Mouse (Mus musculus): Measurements from ENCODE around the gene Serpine1. TPM values are rescaled to one million over a fixed set of nuclear protein-coding genes. Genes with fewer than 3 reads are reported as not detected.
A peak's percentile ranks its signal among the peaks of the same experiment; 100 is the strongest.

The Serpine1 gene
- polyA plus RNA-seq, 1 experiment from 2014 or later, result 0.51 TPM

- WGBS, result 77% methylated on average over 9 of the region's 9 CpGs
- Histone ChIP-seq H3K36me3 (no peaks in the 10 kb centered on the region), H3K27ac (replicated peaks) (no peak overlapping the region), H3K27me3 (no peaks in the 10 kb centered on the region), H3K4me1 (0 out of 2 replicates have a peak, but pooled peaks cover 7% of the 10 kb centered on the region), H3K4me2 (replicated peaks) (no peak overlapping the region), H3K9me3 (replicated peaks) (no peaks in the 10 kb centered on the region), H3K9ac (no peak overlapping the region), H3K4me3 (replicated peaks) (no peak overlapping the region)
- no peak for ATAC-seq (ENCODE audit: insufficient number of reproducible peaks, low FRiP score, low TSS enrichment, low read depth)
These were observed 21.7 kb upstream of the Serpine1 start for GRCm38 (mm10) chr5:137093720-137094119.

GRCm38 (mm10) chr5:137091560-137091959, 19.5 kb upstream of the Serpine1 start:
- H3K4me3 ChIP-seq (replicated peaks), result no peak overlapping the region
- no peaks in the 10 kb centered on the region for H3K27me3 ChIP-seq
- no peak for ATAC-seq (ENCODE audit: insufficient number of reproducible peaks, low FRiP score, low TSS enrichment, low read depth)
- no peak overlapping the region for H3K4me2 ChIP-seq (replicated peaks)
- H3K36me3 ChIP-seq, result no peaks in the 10 kb centered on the region
- no peak overlapping the region for H3K9ac ChIP-seq
- 0 out of 2 replicates have a peak, but pooled peaks cover 7% of the 10 kb centered on the region for H3K4me1 ChIP-seq
- H3K27ac ChIP-seq (replicated peaks), result 0 out of 2 replicates have a peak overlapping the region, but pooled peaks have one; percentile 17
- no peaks in the 10 kb centered on the region for H3K9me3 ChIP-seq (replicated peaks)
- WGBS, result 50% methylated on average over 6 of the region's 6 CpGs

- Histone ChIP-seq H3K4me1 (0 out of 2 replicates have a peak, but pooled peaks cover 7% of the 10 kb centered on the region), H3K27me3 (no peaks in the 10 kb centered on the region), H3K9ac (no peak overlapping the region), H3K36me3 (no peaks in the 10 kb centered on the region), H3K27ac (replicated peaks) (no peak overlapping the region), H3K4me3 (replicated peaks) (no peak overlapping the region), H3K9me3 (replicated peaks) (no peaks in the 10 kb centered on the region), H3K4me2 (replicated peaks) (no peak overlapping the region)
- WGBS, result 67% methylated on average over 10 of the region's 10 CpGs
- no peak for ATAC-seq (ENCODE audit: insufficient number of reproducible peaks, low FRiP score, low TSS enrichment, low read depth)
These were observed 18.8 kb upstream of the Serpine1 start for GRCm38 (mm10) chr5:137090870-137091269.

- 86% methylated on average over 8 of the region's 8 CpGs for WGBS
- H3K9ac ChIP-seq, result no peak overlapping the region
- no peak overlapping the region for H3K4me2 ChIP-seq (replicated peaks)
- no peaks in the 10 kb centered on the region for H3K36me3 ChIP-seq
- no peaks in the 10 kb centered on the region for H3K27me3 ChIP-seq
- no peaks in the 10 kb centered on the region for H3K9me3 ChIP-seq (replicated peaks)
- no peak overlapping the region for H3K4me3 ChIP-seq (replicated peaks)
- ATAC-seq (ENCODE audit: insufficient number of reproducible peaks, low FRiP score, low TSS enrichment, low read depth), result no peak
- no peak overlapping the region for H3K27ac ChIP-seq (replicated peaks)
- H3K4me1 ChIP-seq, result 0 out of 2 replicates have a peak, but pooled peaks cover 7% of the 10 kb centered on the region
These were observed 15.3 kb upstream of the Serpine1 start for GRCm38 (mm10) chr5:137087410-137087809.

GRCm38 (mm10) chr5:137085731-137086130, 13.7 kb upstream of the Serpine1 start:
- no peaks in the 10 kb centered on the region for H3K27me3 ChIP-seq
- no peak overlapping the region for H3K9ac ChIP-seq
- H3K4me3 ChIP-seq (replicated peaks), result no peak overlapping the region
- no peaks in the 10 kb centered on the region for H3K36me3 ChIP-seq
- no peak overlapping the region for H3K27ac ChIP-seq (replicated peaks)
- H3K4me2 ChIP-seq (replicated peaks), result no peak overlapping the region
- H3K9me3 ChIP-seq (replicated peaks), result no peaks in the 10 kb centered on the region
- no peaks in the 10 kb centered on the region for H3K4me1 ChIP-seq
- no peak for ATAC-seq (ENCODE audit: insufficient number of reproducible peaks, low FRiP score, low TSS enrichment, low read depth)
- WGBS, result 74% methylated on average over 3 of the region's 3 CpGs

- Histone ChIP-seq H3K9me3 (replicated peaks) (no peaks in the 10 kb centered on the region), H3K4me2 (replicated peaks) (no peak overlapping the region), H3K27ac (replicated peaks) (no peak overlapping the region), H3K36me3 (no peaks in the 10 kb centered on the region), H3K9ac (no peak overlapping the region), H3K27me3 (no peaks in the 10 kb centered on the region), H3K4me3 (replicated peaks) (no peak overlapping the region), H3K4me1 (no peaks in the 10 kb centered on the region; the same call in 1 of the 2 replicates)
- WGBS, result 80% methylated on average over 6 of the region's 6 CpGs
- no peak for ATAC-seq (ENCODE audit: insufficient number of reproducible peaks, low FRiP score, low TSS enrichment, low read depth)
These were observed 13.0 kb upstream of the Serpine1 start for GRCm38 (mm10) chr5:137085021-137085420.

GRCm38 (mm10) chr5:137083051-137083450, 11.0 kb upstream of the Serpine1 start:
- Histone ChIP-seq H3K4me3 (replicated peaks) (no peak overlapping the region), H3K4me2 (replicated peaks) (no peak overlapping the region), H3K9me3 (replicated peaks) (no peaks in the 10 kb centered on the region), H3K4me1 (peaks cover 7% of the 10 kb centered on the region), H3K27me3 (no peaks in the 10 kb centered on the region), H3K9ac (no peak overlapping the region), H3K27ac (replicated peaks) (no peak overlapping the region), H3K36me3 (no peaks in the 10 kb centered on the region)
- no peak for ATAC-seq (ENCODE audit: insufficient number of reproducible peaks, low FRiP score, low TSS enrichment, low read depth)
- WGBS, result 77% methylated on average over 4 of the region's 4 CpGs

- WGBS, result 47% methylated on average over 5 of the region's 5 CpGs
- Histone ChIP-seq H3K4me2 (replicated peaks) (no peak overlapping the region), H3K27ac (replicated peaks) (no peak overlapping the region), H3K4me1 (peaks cover 11% of the 10 kb centered on the region), H3K36me3 (no peaks in the 10 kb centered on the region), H3K27me3 (no peaks in the 10 kb centered on the region), H3K9me3 (replicated peaks) (no peaks in the 10 kb centered on the region), H3K4me3 (replicated peaks) (no peak overlapping the region), H3K9ac (no peak overlapping the region)
- ATAC-seq (ENCODE audit: insufficient number of reproducible peaks, low FRiP score, low TSS enrichment, low read depth), result no peak
These were observed 7.8 kb upstream of the Serpine1 start for GRCm38 (mm10) chr5:137079849-137080248.

GRCm38 (mm10) chr5:137078616-137079015, 6.5 kb upstream of the Serpine1 start:
- H3K9me3 ChIP-seq (replicated peaks), result no peaks in the 10 kb centered on the region
- no peak for ATAC-seq (ENCODE audit: insufficient number of reproducible peaks, low FRiP score, low TSS enrichment, low read depth)
- H3K27me3 ChIP-seq, result no peaks in the 10 kb centered on the region
- peaks cover 17% of the 10 kb centered on the region for H3K4me1 ChIP-seq
- 27% methylated on average over 6 of the region's 6 CpGs for WGBS
- no peak overlapping the region for H3K9ac ChIP-seq
- no peaks in the 10 kb centered on the region for H3K36me3 ChIP-seq
- H3K27ac ChIP-seq (replicated peaks), result no peak overlapping the region
- H3K4me2 ChIP-seq (replicated peaks), result no peak overlapping the region
- H3K4me3 ChIP-seq (replicated peaks), result no peak overlapping the region

GRCm38 (mm10) chr5:137078041-137078440, 6.0 kb upstream of the Serpine1 start:
- Histone ChIP-seq H3K27me3 (no peaks in the 10 kb centered on the region), H3K9ac (no peak overlapping the region), H3K4me3 (replicated peaks) (no peak overlapping the region), H3K4me1 (peaks cover 17% of the 10 kb centered on the region), H3K4me2 (replicated peaks) (no peak overlapping the region), H3K9me3 (replicated peaks) (no peaks in the 10 kb centered on the region), H3K36me3 (no peaks in the 10 kb centered on the region), H3K27ac (replicated peaks) (no peak overlapping the region)
- 77% methylated on average over 14 of the region's 14 CpGs for WGBS
- no peak for ATAC-seq (ENCODE audit: insufficient number of reproducible peaks, low FRiP score, low TSS enrichment, low read depth)

- Histone ChIP-seq H3K4me3 (replicated peaks) (no peak overlapping the region), H3K9me3 (replicated peaks) (no peaks in the 10 kb centered on the region), H3K27ac (replicated peaks) (no peak overlapping the region), H3K4me2 (replicated peaks) (no peak overlapping the region), H3K36me3 (no peaks in the 10 kb centered on the region), H3K9ac (no peak overlapping the region), H3K27me3 (no peaks in the 10 kb centered on the region), H3K4me1 (peaks cover 25% of the 10 kb centered on the region)
- ATAC-seq (ENCODE audit: insufficient number of reproducible peaks, low FRiP score, low TSS enrichment, low read depth), result no peak
- 81% methylated on average over 7 of the region's 7 CpGs for WGBS
These were observed 5.1 kb upstream of the Serpine1 start for GRCm38 (mm10) chr5:137077187-137077586.

- no peaks in the 10 kb centered on the region for H3K9me3 ChIP-seq (replicated peaks)
- no peak overlapping the region for H3K4me2 ChIP-seq (replicated peaks)
- no peaks in the 10 kb centered on the region for H3K36me3 ChIP-seq
- no peak overlapping the region for H3K9ac ChIP-seq
- peak overlapping the region; percentile 51 for H3K27ac ChIP-seq (replicated peaks)
- H3K4me3 ChIP-seq (replicated peaks), result no peak overlapping the region
- WGBS, result 36% methylated on average over 12 of the region's 12 CpGs
- no peak for ATAC-seq (ENCODE audit: insufficient number of reproducible peaks, low FRiP score, low TSS enrichment, low read depth)
- H3K27me3 ChIP-seq, result no peaks in the 10 kb centered on the region
- H3K4me1 ChIP-seq, result peaks cover 33% of the 10 kb centered on the region
These were observed 4.3 kb upstream of the Serpine1 start for GRCm38 (mm10) chr5:137076191-137076930.

All from embryonic facial prominence, embryonic 15.5 days (tissue).